13 mouse cellular contexts compared by ENCODE assay signal in the genomic region with DNA sequence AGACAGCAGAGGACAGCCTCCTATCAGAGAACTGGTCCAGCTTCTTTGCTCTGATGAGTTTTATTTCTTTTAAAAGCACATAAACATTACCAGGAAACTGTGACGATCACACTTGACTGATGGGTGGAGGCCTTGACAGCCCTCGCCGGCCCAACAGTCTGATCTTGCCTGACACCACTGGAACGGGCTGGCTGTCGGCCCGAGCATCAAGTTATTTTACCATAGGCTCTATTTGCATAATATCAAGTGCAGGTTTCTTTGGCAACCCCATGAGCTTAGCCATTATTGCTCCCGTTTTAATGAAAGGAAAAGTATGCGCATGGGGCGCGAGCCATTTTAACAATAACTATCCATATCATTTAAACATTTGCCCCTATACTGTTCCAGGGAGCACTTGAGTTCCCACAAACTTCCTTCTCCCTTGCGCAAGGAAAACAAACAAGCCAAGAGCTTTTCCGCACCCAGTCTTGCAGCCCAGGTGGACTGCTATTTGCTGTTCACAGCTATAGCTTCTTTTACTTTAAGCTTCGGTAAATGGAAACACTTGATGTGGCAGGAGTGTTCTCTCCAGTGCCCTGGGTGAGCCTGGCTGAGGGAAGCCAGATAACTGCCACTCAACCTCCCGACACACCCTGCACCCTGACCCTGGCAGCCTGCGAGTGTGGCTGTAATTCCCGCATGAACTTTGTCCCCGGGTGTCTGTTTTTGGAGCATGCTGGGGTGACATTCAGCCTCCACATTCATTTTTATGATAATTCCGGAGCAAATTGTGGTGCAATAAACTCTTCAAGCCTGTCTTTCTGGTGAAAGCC.
DNase-seq lines count a peak whose midpoint lies in the region; ATAC-seq and TF ChIP-seq lines count a peak whose summit lies in the region.
"Had no signal": no experiment of that assay in that cellular context is flagged by ENCODE, and none has a peak within 500 bp of the region (broad histone marks: within the 10 kb centered on the region; RNA-seq: fewer than 3 reads in every experiment).

No protein-coding gene starts in this region.

- H3K4me1 ChIP-seq in hindbrain, embryonic 10.5 days (replicated peaks), result peaks cover 54% of the 10 kb centered on the region
- no peaks in the 10 kb centered on the region for H3K4me1 ChIP-seq in liver, postnatal 0 days (ENCODE audit: insufficient read depth)
- peaks cover 39% of the 10 kb centered on the region for H3K4me1 ChIP-seq in midbrain, embryonic 14.5 days (ENCODE audit: control insufficient read depth, insufficient read depth, low read length)

- 67% methylated on average over 18 of the region's 18 CpGs for WGBS in hindbrain, embryonic 10.5 days
- 61% methylated on average over 18 of the region's 18 CpGs for WGBS in liver, postnatal 0 days (ENCODE audit: insufficient replicate concordance)
- 35% methylated on average over 18 of the region's 18 CpGs for WGBS in midbrain, embryonic 14.5 days

- H3K36me3 ChIP-seq in hindbrain, embryonic 10.5 days, result no peaks in the 10 kb centered on the region
- no peaks in the 10 kb centered on the region for H3K36me3 ChIP-seq in liver, postnatal 0 days (replicated peaks; ENCODE audit: insufficient read depth, low read length)
- no peaks in the 10 kb centered on the region for H3K36me3 ChIP-seq in midbrain, embryonic 14.5 days (ENCODE audit: control insufficient read depth, insufficient read depth, low read length)
- H3K36me3 ChIP-seq: limb, embryonic 13.5 days; stomach, embryonic 15.5 days had no signal

- no peak for TF ChIP-seq POLR2A in brain, embryonic 14.5 days (IDR thresholded peaks at IDR 0.05; ENCODE audit: borderline replicate concordance, extremely low read depth, insufficient read depth, insufficient read length, poor library complexity, severe bottlenecking)

- intact Hi-C loops in left cerebral cortex, postnatal 4 days (cut with DNase I), result no loop called here

- H3K9me3 ChIP-seq in hindbrain, embryonic 10.5 days, result no peaks in the 10 kb centered on the region
- no peaks in the 10 kb centered on the region for H3K9me3 ChIP-seq in liver, postnatal 0 days (ENCODE audit: low read length)
- H3K9me3 ChIP-seq in midbrain, embryonic 14.5 days (ENCODE audit: control insufficient read depth, low read length), result no peaks in the 10 kb centered on the region
- H3K9me3 ChIP-seq: limb, embryonic 13.5 days; stomach, embryonic 15.5 days had no signal

- DNase-seq in brain, embryonic 14.5 days (ENCODE audit: low read depth), result peak; percentile 26
- no peak for DNase-seq in hindbrain, embryonic 10.5 days (ENCODE audit: low spot score)
- peak; percentile 41 for DNase-seq in liver, postnatal 0 days
- DNase-seq in midbrain, embryonic 14.5 days, result no peak
- DNase-seq in left cerebral cortex, postnatal 4 days, result no peak
- DNase-seq in cerebellum, adult 9-10 months, result no peak
- no peak for DNase-seq in ovary, postnatal 36 days (ENCODE audit: low spot score)
- DNase-seq: heart, postnatal 4 days; right cerebral cortex, postnatal 14 days had no signal

- no peak overlapping the region for H3K4me2 ChIP-seq in liver, postnatal 0 days (ENCODE audit: low read depth, low read length)
- H3K4me2 ChIP-seq in midbrain, embryonic 14.5 days (ENCODE audit: low read length), result peak overlapping the region; percentile 46
- H3K4me2 ChIP-seq: limb, embryonic 13.5 days; stomach, embryonic 15.5 days had no signal

- H3K27ac ChIP-seq in hindbrain, embryonic 10.5 days, result 0 out of 2 replicates have a peak overlapping the region, but pooled peaks have one; percentile 35
- H3K27ac ChIP-seq in liver, postnatal 0 days (ENCODE audit: low read depth), result no peak overlapping the region
- 0 out of 2 replicates have a peak overlapping the region, but pooled peaks have one; percentile 22 for H3K27ac ChIP-seq in midbrain, embryonic 14.5 days (replicated peaks; ENCODE audit: low read depth, low read length)
- H3K27ac ChIP-seq: layer of hippocampus, adult 2 months; limb, embryonic 13.5 days; stomach, embryonic 15.5 days had no signal

- no peak overlapping the region for H3K4me3 ChIP-seq in hindbrain, embryonic 10.5 days
- H3K4me3 ChIP-seq in liver, postnatal 0 days (ENCODE audit: low read depth, low read length), result no peak overlapping the region
- H3K4me3 ChIP-seq in midbrain, embryonic 14.5 days (replicated peaks; ENCODE audit: low read depth, low read length), result no peak overlapping the region
- H3K4me3 ChIP-seq: erythroblast, embryonic 14.5 days; layer of hippocampus, adult 2 months; limb, embryonic 13.5 days; stomach, embryonic 15.5 days had no signal

- ATAC-seq in liver, postnatal 0 days, result peak; percentile 50; the same call in 1 of the 2 replicates
- ATAC-seq in midbrain, embryonic 14.5 days (ENCODE audit: low FRiP score, low TSS enrichment), result no peak

- no peak for TF ChIP-seq EP300 in liver, postnatal 0 days (IDR thresholded peaks at IDR 0.05; ENCODE audit: low read depth)

- peaks cover 31% of the 10 kb centered on the region for H3K27me3 ChIP-seq in hindbrain, embryonic 10.5 days (ENCODE audit: insufficient read depth, poor library complexity, severe bottlenecking)
- H3K27me3 ChIP-seq in liver, postnatal 0 days (ENCODE audit: insufficient read depth, low read length), result no peaks in the 10 kb centered on the region
- H3K27me3 ChIP-seq in midbrain, embryonic 14.5 days (ENCODE audit: control insufficient read depth, insufficient read depth, low read length), result no peaks in the 10 kb centered on the region; the same call in 1 of the 2 replicates
- H3K27me3 ChIP-seq: stomach, embryonic 15.5 days had no signal

- no peak overlapping the region for H3K9ac ChIP-seq in liver, postnatal 0 days (replicated peaks)
- H3K9ac ChIP-seq in midbrain, embryonic 14.5 days (replicated peaks; ENCODE audit: low read length), result peak overlapping the region; percentile 13; the same call in 1 of the 2 replicates
- H3K9ac ChIP-seq: limb, embryonic 13.5 days; stomach, embryonic 15.5 days had no signal

- no peak for TF ChIP-seq CTCF in brain, embryonic 14.5 days (IDR thresholded peaks at IDR 0.05; ENCODE audit: borderline replicate concordance, extremely low read depth, insufficient read depth, insufficient read length)
- TF ChIP-seq CTCF in liver, postnatal 0 days (IDR thresholded peaks at IDR 0.05; ENCODE audit: low read depth), result no peak

Comparison
In these comparisons a context has a peak if more than half of its experiments do, and no peak if none do; other contexts are left out.
1. DNase-seq: peak in brain, embryonic 14.5 days (single experiment) and liver, postnatal 0 days (single experiment); none in hindbrain, embryonic 10.5 days (single experiment), midbrain, embryonic 14.5 days (single experiment), left cerebral cortex, postnatal 4 days (single experiment), cerebellum, adult 9-10 months (single experiment) and ovary, postnatal 36 days (single experiment).